Mouse (Mus musculus): Measurements from ENCODE around the gene B4galnt2. TPM values are rescaled to one million over a fixed set of nuclear protein-coding genes. Genes with fewer than 3 reads are reported as not detected.

The B4galnt2 gene
- total and polyA plus RNA-seq, 2 experiments from 2014 or later = not detected

GRCm38 (mm10) chr11:95828181-95828964 is 86.3 kb downstream of the B4galnt2 start:
- Histone ChIP-seq H3K27me3 (ENCODE audit: insufficient read depth, low read length) (peaks cover 78% of the 10 kb centered on the region), H3K36me3 (ENCODE audit: insufficient read depth, low read length) (no peaks in the 10 kb centered on the region), H3K4me1 (ENCODE audit: insufficient read depth, low read length) (peaks cover 12% of the 10 kb centered on the region; the same call in 1 of the 2 replicates), H3K4me3 (ENCODE audit: low read depth, low read length) (no peak overlapping the region), H3K27ac (ENCODE audit: low read depth, low read length) (no peak overlapping the region), H3K4me2 (ENCODE audit: low read depth, low read length, poor library complexity, severe bottlenecking) (no peak overlapping the region), H3K9ac (replicated peaks; ENCODE audit: low read length, poor library complexity, severe bottlenecking) (no peak overlapping the region), H3K9me3 (ENCODE audit: low read length) (no peaks in the 10 kb centered on the region)
- no peak for TF ChIP-seq CTCF (IDR thresholded peaks at IDR 0.05)
- no peak for ATAC-seq (ENCODE audit: low FRiP score)
- 72% methylated on average over 11 of the region's 11 CpGs for WGBS
- DNase-seq (ENCODE audit: low spot score) = no peak

GRCm38 (mm10) chr11:95827464-95828085 is 87.1 kb downstream of the B4galnt2 start:
- H3K9me3 ChIP-seq (ENCODE audit: low read length) = no peaks in the 10 kb centered on the region
- WGBS = 14% methylated on average over 3 of the region's 3 CpGs

GRCm38 (mm10) chr11:95827168-95827447 is 87.6 kb downstream of the B4galnt2 start:
- 27% methylated on average over 3 of the region's 3 CpGs for WGBS

More at GRCm38 (mm10) chr11:95827464-95828085, 87.1 kb downstream of the B4galnt2 start:
- H3K4me1 ChIP-seq (ENCODE audit: insufficient read depth, low read length) = peaks cover 10% of the 10 kb centered on the region; the same call in 1 of the 2 replicates
- H3K27ac ChIP-seq (ENCODE audit: low read depth, low read length) = no peak overlapping the region
- TF ChIP-seq CTCF (IDR thresholded peaks at IDR 0.05) = peak; percentile 84
- DNase-seq (ENCODE audit: low spot score) (peak; percentile 78), ATAC-seq (ENCODE audit: low FRiP score) (no peak)
- no peak overlapping the region for H3K4me2 ChIP-seq (ENCODE audit: low read depth, low read length, poor library complexity, severe bottlenecking)
- H3K4me3 ChIP-seq (ENCODE audit: low read depth, low read length) = no peak overlapping the region
- no peaks in the 10 kb centered on the region for H3K36me3 ChIP-seq (ENCODE audit: insufficient read depth, low read length)
- H3K9ac ChIP-seq (replicated peaks; ENCODE audit: low read length, poor library complexity, severe bottlenecking) = no peak overlapping the region
- peaks cover 70% of the 10 kb centered on the region for H3K27me3 ChIP-seq (ENCODE audit: insufficient read depth, low read length)

GRCm38 (mm10) chr11:95826317-95827167 is 88.1 kb downstream of the B4galnt2 start:
- H3K27me3 ChIP-seq (ENCODE audit: insufficient read depth, low read length) = peaks cover 61% of the 10 kb centered on the region
- H3K9me3 ChIP-seq (ENCODE audit: low read length) = no peaks in the 10 kb centered on the region
- peaks cover 10% of the 10 kb centered on the region; the same call in 1 of the 2 replicates for H3K4me1 ChIP-seq (ENCODE audit: insufficient read depth, low read length)
- H3K36me3 ChIP-seq (ENCODE audit: insufficient read depth, low read length) = no peaks in the 10 kb centered on the region
- DNase-seq (ENCODE audit: low spot score) (no peak), ATAC-seq (ENCODE audit: low FRiP score) (no peak)
- no peak overlapping the region for H3K27ac ChIP-seq (ENCODE audit: low read depth, low read length)
- TF ChIP-seq CTCF (IDR thresholded peaks at IDR 0.05) = no peak
- no peak overlapping the region for H3K4me2 ChIP-seq (ENCODE audit: low read depth, low read length, poor library complexity, severe bottlenecking)
- H3K4me3 ChIP-seq (ENCODE audit: low read depth, low read length) = no peak overlapping the region
- WGBS = 66% methylated on average over 6 of the region's 6 CpGs
- H3K9ac ChIP-seq (replicated peaks; ENCODE audit: low read length, poor library complexity, severe bottlenecking) = no peak overlapping the region

More at GRCm38 (mm10) chr11:95827168-95827447, 87.6 kb downstream of the B4galnt2 start:
- DNase-seq (ENCODE audit: low spot score) = no peak
- ATAC-seq (ENCODE audit: low FRiP score) = no peak
- no peak overlapping the region for H3K9ac ChIP-seq (replicated peaks; ENCODE audit: low read length, poor library complexity, severe bottlenecking)
- no peak overlapping the region for H3K4me2 ChIP-seq (ENCODE audit: low read depth, low read length, poor library complexity, severe bottlenecking)
- H3K9me3 ChIP-seq (ENCODE audit: low read length) = no peaks in the 10 kb centered on the region
- no peak overlapping the region for H3K27ac ChIP-seq (ENCODE audit: low read depth, low read length)
- no peaks in the 10 kb centered on the region for H3K36me3 ChIP-seq (ENCODE audit: insufficient read depth, low read length)
- no peak overlapping the region for H3K4me3 ChIP-seq (ENCODE audit: low read depth, low read length)
- no peak for TF ChIP-seq CTCF (IDR thresholded peaks at IDR 0.05)
- peaks cover 10% of the 10 kb centered on the region; the same call in 1 of the 2 replicates for H3K4me1 ChIP-seq (ENCODE audit: insufficient read depth, low read length)
- H3K27me3 ChIP-seq (ENCODE audit: insufficient read depth, low read length) = peaks cover 65% of the 10 kb centered on the region

- H3K27ac ChIP-seq (ENCODE audit: low read depth, low read length) = no peak overlapping the region
- no peak overlapping the region for H3K4me3 ChIP-seq (ENCODE audit: low read depth, low read length)
- no peak for TF ChIP-seq CTCF (IDR thresholded peaks at IDR 0.05)
- no peaks in the 10 kb centered on the region for H3K36me3 ChIP-seq (ENCODE audit: insufficient read depth, low read length)
- H3K9ac ChIP-seq (replicated peaks; ENCODE audit: low read length, poor library complexity, severe bottlenecking) = no peak overlapping the region
- H3K9me3 ChIP-seq (ENCODE audit: low read length) = no peaks in the 10 kb centered on the region
- DNase-seq (ENCODE audit: low spot score) (no peak), ATAC-seq (ENCODE audit: low FRiP score) (no peak)
- peaks cover 6% of the 10 kb centered on the region; the same call in 1 of the 2 replicates for H3K4me1 ChIP-seq (ENCODE audit: insufficient read depth, low read length)
- peaks cover 52% of the 10 kb centered on the region for H3K27me3 ChIP-seq (ENCODE audit: insufficient read depth, low read length)
- WGBS = 50% methylated on average over 3 of the region's 3 CpGs
- no peak overlapping the region for H3K4me2 ChIP-seq (ENCODE audit: low read depth, low read length, poor library complexity, severe bottlenecking)
Observed at GRCm38 (mm10) chr11:95825625-95826024, 89.1 kb downstream of the B4galnt2 start.

Data from midbrain, postnatal 0 days (tissue).